Mouse (Mus musculus) hindbrain, embryonic 16.5 days (tissue): Measurements from ENCODE around the gene Babam2. TPM values are rescaled to one million over a fixed set of nuclear protein-coding genes. Genes with fewer than 3 reads are reported as not detected.

Experiments
- ATAC-seq: fragments of 200-750 bp; cut with Nextera tagmentation; 2 replicates; pipeline ENCODE4 v1.8.0; 2017; ENCODE audit warnings: moderate TSS enrichment, moderate library complexity
- H3K27ac ChIP-seq: fragments of 300-500 bp; sonication (generic); 2 replicates; pipeline ENCODE4 v1.5.1; 2014; ENCODE audit warnings: low read depth, mild to moderate bottlenecking, control low read depth, low read length, moderate library complexity
- H3K27me3 ChIP-seq: fragments of 300-500 bp; sonication (generic); replicated peaks from 2 replicates; pipeline ENCODE4 v1.6.1; 2014; ENCODE audit warnings: low read length; ENCODE audit not compliant: control insufficient read depth, insufficient read depth
- H3K36me3 ChIP-seq: fragments of 300-500 bp; sonication (generic); 2 replicates; pipeline ENCODE4 v1.6.1; 2014; ENCODE audit warnings: mild to moderate bottlenecking, low read length, moderate library complexity, mixed read lengths; ENCODE audit not compliant: control insufficient read depth, insufficient read depth
- H3K4me1 ChIP-seq: fragments of 300-500 bp; sonication (generic); 2 replicates; pipeline ENCODE4 v1.6.1; 2014; ENCODE audit warnings: low read depth, low read length; ENCODE audit not compliant: control insufficient read depth, insufficient read depth
- H3K4me2 ChIP-seq: fragments of 300-500 bp; sonication (generic); 2 replicates; pipeline ENCODE4 v1.6.1; 2014; ENCODE audit warnings: mild to moderate bottlenecking, low read length, control low read depth, moderate library complexity
- H3K4me3 ChIP-seq: fragments of 300-500 bp; sonication (generic); 2 replicates; pipeline ENCODE4 v1.5.1; 2014; ENCODE audit warnings: mild to moderate bottlenecking, low read length, control low read depth, moderate library complexity
- H3K9ac ChIP-seq: fragments of 300-500 bp; sonication (generic); 2 replicates; pipeline ENCODE4 v1.6.1; 2014; ENCODE audit warnings: low read depth, mild to moderate bottlenecking, control low read depth, low read length, moderate library complexity
- H3K9me3 ChIP-seq: fragments of 300-500 bp; sonication (generic); 2 replicates; pipeline ENCODE4 v1.6.1; 2014; ENCODE audit warnings: mild to moderate bottlenecking, low read length, moderate library complexity; ENCODE audit not compliant: control insufficient read depth
- WGBS: fragments of 180-500 bp; shearing (Covaris S2); extraction: QIAGEN DNeasy Blood & Tissue Kit; methylation state at CpG from one replicate; pipeline ENCODE4 v1.1.7; 2014; 5-methylcytosine and 5-hydroxymethylcytosine counted together
- polyA plus RNA-seq: library from polyadenylated mRNA; unstranded; fragments of >200 nt; fragmentation: Nextera tagmentation; extraction: Ambion mirVana; gene quantifications from 2 replicates; pipeline ENCODE4 v1.2.1, GENCODE M21; 2015

The Babam2 gene
- polyA plus RNA-seq: 49.0 and 53.3 TPM in 2 replicates

DNA sequence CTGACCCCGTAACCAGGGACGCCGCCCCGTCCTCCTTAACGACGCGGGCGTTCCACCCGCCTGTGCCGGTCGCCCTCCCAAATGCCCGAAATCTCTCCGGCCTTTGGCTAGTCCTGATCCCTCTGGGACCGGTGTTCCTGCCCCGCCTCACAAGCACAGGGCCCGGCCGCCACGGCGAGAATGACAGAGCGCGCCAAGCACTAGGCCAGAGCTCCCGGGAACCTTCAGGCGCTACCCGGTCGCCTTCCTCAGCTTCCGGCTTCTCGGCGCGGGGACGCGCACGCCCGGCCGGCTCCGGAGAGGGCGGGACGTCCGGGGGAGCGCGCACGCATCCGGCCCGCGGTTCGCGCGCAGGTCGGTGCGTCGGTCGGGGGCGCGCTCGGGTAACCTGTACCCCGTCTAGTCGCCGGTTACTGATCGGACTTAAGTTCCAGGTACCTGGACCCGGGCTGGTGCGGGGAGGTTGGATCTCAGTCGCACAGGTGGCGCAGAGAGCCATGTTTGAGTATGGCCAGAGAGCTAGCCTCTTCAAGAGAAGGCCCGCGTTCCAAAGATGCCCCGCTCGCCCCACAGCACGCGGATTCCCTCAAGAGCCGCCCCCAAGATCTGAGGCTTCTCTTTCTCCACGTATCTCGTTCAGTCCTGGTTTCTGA is at the start of gene Babam2:
Gene Babam2 (plus strand): TSS at position 41 of the 653 bp plus-strand sequence.
- Histone ChIP-seq H3K36me3 (no peaks in the 10 kb centered on the region), H3K4me1 (peaks cover 4% of the 10 kb centered on the region), H3K27ac (peak within 1 kb of the TSS; percentile 93), H3K9ac (peak within 1 kb of the TSS; percentile 90), H3K27me3 (no peaks in the 10 kb centered on the region), H3K4me2 (peak within 1 kb of the TSS; percentile 84), H3K9me3 (no peaks in the 10 kb centered on the region), H3K4me3 (peak within 1 kb of the TSS; percentile 86)
- WGBS: under 1% methylated on average over 62 of the region's 71 CpGs
- peak; percentile 97 for ATAC-seq

DNA sequence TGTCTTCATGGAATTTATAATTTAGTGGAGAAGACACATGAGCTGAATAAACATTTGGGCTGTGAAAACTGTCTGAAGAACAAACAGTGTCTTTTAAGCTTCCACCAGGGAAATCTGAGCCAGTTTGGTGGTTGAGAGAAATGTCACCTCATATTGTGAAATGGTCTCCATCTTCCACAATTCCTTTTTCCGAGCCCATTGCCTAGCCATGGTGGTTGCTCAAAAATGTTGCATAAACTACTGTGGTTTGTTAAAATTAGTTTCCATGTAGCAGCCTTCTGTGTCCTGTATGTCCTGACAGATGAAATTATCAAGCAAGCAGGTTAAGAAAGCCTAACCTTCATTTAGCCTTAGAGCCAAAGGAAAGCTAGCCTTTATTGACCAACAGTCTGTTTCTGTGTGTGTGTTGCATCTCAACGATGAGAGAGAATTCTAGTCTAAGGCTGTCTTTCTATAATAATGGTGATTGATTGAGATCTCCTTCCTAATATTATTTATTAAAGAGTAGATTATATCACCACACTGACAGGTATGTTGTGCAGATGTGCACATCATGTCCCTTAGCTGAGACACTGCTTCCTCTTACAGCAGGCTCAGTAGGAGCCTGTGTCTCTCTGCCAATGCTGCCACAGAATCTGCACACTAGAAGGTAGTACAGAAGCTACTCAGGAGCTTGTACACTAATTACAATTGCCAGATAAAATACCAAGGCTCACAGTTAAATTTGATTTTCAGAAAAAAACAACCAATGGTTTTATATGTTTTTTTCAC is 46.8 kb upstream of the Babam2 start:
- no peak for ATAC-seq
- 86% methylated on average over 2 of the region's 2 CpGs for WGBS
- Histone ChIP-seq H3K4me2 (no peak overlapping the region), H3K9me3 (no peaks in the 10 kb centered on the region), H3K27me3 (no peaks in the 10 kb centered on the region), H3K36me3 (no peaks in the 10 kb centered on the region), H3K4me1 (no peaks in the 10 kb centered on the region), H3K9ac (no peak overlapping the region), H3K27ac (no peak overlapping the region), H3K4me3 (no peak overlapping the region)

DNA sequence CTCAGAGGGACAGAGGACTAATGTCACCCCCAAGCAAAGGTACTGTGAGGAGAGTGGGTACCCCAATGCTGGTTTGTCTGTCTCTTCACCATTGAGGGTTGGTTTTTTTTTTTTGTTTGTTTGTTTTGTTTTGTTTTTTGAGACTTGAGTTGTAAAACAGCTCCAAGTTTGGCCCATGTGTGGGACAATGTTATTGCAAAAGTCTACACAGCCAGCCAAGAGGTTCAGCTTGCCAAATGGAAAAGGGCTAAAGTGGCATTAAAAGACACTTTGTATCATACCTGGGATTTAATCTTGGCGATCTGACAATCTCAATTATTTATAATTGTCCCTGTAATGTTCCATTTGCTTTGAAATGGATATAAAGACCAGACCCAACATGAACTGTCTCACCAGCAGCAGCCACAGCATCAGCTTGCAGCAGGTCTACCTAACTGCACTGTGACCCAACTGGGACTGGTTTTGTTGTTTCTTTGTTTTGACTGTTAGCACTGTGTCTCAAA is 41.7 kb upstream of the Babam2 start:
- Histone ChIP-seq H3K36me3 (no peaks in the 10 kb centered on the region), H3K9me3 (no peaks in the 10 kb centered on the region), H3K4me3 (no peak overlapping the region), H3K4me2 (no peak overlapping the region), H3K27ac (no peak overlapping the region), H3K27me3 (no peaks in the 10 kb centered on the region), H3K4me1 (no peaks in the 10 kb centered on the region), H3K9ac (no peak overlapping the region)
- ATAC-seq: no peak
- 97% methylated on average over 1 of the region's 1 CpGs for WGBS

GRCm38 (mm10) chr5:31666176-31666575 is 31.3 kb upstream of the Babam2 start:
- Histone ChIP-seq H3K27ac (no peak overlapping the region), H3K4me3 (no peak overlapping the region), H3K27me3 (no peaks in the 10 kb centered on the region), H3K4me1 (no peaks in the 10 kb centered on the region), H3K9me3 (no peaks in the 10 kb centered on the region), H3K36me3 (no peaks in the 10 kb centered on the region), H3K4me2 (no peak overlapping the region), H3K9ac (no peak overlapping the region)
- WGBS: 7% methylated on average over 1 of the region's 1 CpGs
- no peak for ATAC-seq

DNA sequence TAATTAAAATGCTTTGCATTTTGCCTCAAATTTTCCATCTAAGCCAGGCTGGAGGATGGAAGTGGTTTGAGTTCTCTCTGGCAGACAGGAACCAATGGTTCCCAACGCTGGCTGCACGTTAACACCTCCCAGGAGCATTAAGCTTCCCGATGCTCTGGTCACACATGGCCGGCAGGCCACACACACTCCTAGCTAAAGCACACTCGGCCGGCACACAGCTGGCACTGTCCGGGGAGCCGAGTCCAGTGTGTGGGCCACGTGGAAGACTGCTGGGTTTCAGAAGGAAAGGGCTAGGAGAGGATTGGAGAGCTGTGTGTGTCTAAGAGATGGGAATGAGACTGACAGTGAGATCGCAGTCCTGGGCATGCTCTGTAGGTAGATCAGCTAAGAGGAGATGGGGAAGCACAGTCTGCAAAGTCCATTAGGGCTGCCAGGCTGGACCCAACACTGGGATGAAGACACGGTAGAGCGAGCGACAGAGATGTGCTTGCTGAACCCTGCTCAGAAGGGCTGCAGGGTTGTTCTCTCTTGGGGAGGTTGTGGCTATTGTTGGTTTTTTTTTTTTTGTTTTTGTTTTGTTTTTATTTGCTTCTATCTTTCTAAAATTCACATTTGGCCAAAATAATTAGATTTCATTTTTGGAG is 29.0 kb upstream of the Babam2 start:
- no peak overlapping the region for H3K9ac ChIP-seq
- no peaks in the 10 kb centered on the region for H3K4me1 ChIP-seq
- H3K9me3 ChIP-seq: no peaks in the 10 kb centered on the region
- ATAC-seq: no peak
- H3K27me3 ChIP-seq: no peaks in the 10 kb centered on the region
- WGBS: 69% methylated on average over 13 of the region's 13 CpGs
- no peaks in the 10 kb centered on the region for H3K36me3 ChIP-seq
- no peak overlapping the region for H3K27ac ChIP-seq
- H3K4me3 ChIP-seq: no peak overlapping the region
- H3K4me2 ChIP-seq: no peak overlapping the region

DNA sequence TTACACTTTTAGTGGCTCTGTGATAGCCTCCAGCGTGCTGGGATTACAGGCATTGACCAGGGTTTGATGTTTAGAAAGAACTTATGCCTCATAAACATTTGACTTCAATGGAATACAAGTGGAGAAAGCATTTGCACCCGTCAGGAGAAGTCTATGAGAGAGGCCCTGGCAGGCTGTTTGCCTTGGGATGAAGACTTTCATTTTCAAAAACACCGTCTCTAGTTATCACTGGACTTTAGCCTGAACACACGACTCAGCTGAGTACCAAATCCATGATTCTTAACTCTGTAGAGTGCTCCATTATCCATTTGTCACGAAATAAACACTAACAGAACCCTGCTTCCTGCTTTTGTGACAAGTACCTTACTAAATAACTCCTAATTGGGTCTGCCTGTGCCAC is 27.5 kb upstream of the Babam2 start:
- Histone ChIP-seq H3K4me3 (no peak overlapping the region), H3K36me3 (no peaks in the 10 kb centered on the region), H3K27ac (no peak overlapping the region), H3K9ac (no peak overlapping the region), H3K27me3 (no peaks in the 10 kb centered on the region), H3K4me1 (no peaks in the 10 kb centered on the region), H3K9me3 (no peaks in the 10 kb centered on the region), H3K4me2 (no peak overlapping the region)
- WGBS: 76% methylated on average over 5 of the region's 5 CpGs
- ATAC-seq: no peak

DNA sequence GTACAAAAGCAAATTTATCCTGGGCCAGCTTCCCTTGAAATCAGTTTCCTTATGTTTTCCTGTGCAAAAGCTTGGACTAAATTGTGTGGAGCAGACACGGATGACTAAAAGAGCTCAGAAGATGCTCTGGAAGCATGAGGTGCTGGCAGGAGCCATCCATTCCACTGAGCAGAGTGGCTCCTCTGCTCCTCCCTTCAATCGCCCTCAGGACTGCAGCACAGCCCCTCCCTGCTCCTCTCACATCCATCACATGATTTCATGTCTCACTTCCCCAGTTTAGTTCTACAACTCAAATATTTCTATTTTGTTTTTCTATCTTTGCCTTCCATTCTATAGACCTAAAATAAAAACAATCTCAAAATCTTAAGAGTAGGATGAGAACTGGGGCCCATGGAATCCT is 26.3 kb upstream of the Babam2 start:
- Histone ChIP-seq H3K27me3 (no peaks in the 10 kb centered on the region), H3K4me1 (no peaks in the 10 kb centered on the region), H3K36me3 (no peaks in the 10 kb centered on the region), H3K9me3 (no peaks in the 10 kb centered on the region), H3K9ac (no peak overlapping the region), H3K4me2 (no peak overlapping the region), H3K4me3 (no peak overlapping the region), H3K27ac (no peak overlapping the region)
- ATAC-seq: no peak
- WGBS: 54% methylated on average over 2 of the region's 2 CpGs

DNA sequence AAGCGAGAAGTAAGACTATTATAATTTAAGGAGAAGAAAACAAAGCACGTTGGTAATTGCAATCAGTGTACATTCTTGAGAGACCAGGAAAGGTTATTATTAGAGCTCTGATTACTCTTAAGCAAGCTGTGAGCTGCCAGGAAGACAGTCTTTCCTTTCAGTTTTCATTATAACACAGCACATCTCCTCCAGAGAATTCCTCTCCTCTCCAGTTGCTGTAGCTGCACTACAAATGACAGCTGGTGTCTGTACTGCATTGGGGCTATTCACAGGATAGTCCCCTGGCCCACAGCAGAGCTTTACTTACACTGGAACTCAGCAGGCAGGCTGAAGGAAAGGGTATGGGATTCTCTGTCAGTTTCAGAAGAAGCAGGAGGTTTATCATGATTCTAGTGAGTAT is 24.1 kb upstream of the Babam2 start:
- Histone ChIP-seq H3K4me1 (no peaks in the 10 kb centered on the region), H3K27ac (no peak overlapping the region), H3K36me3 (no peaks in the 10 kb centered on the region), H3K4me2 (no peak overlapping the region), H3K9me3 (no peaks in the 10 kb centered on the region), H3K4me3 (no peak overlapping the region), H3K27me3 (no peaks in the 10 kb centered on the region), H3K9ac (no peak overlapping the region)
- no peak for ATAC-seq
- 84% methylated on average over 2 of the region's 2 CpGs for WGBS

- Histone ChIP-seq H3K9ac (no peak overlapping the region), H3K4me2 (no peak overlapping the region), H3K4me3 (no peak overlapping the region), H3K27ac (no peak overlapping the region), H3K36me3 (no peaks in the 10 kb centered on the region), H3K9me3 (no peaks in the 10 kb centered on the region), H3K27me3 (no peaks in the 10 kb centered on the region), H3K4me1 (no peaks in the 10 kb centered on the region)
- 83% methylated on average over 1 of the region's 1 CpGs for WGBS
- ATAC-seq: no peak
Measured at GRCm38 (mm10) chr5:31678000-31678399, 19.5 kb upstream of the Babam2 start.
